Mouse (Mus musculus): ENCODE results near the gene Arhgap23. TPM values are rescaled to one million over a fixed set of nuclear protein-coding genes. Genes with fewer than 3 reads are reported as not detected.

Arhgap23 gene
- polyA plus RNA-seq, 1 experiment from 2014 or later = 8.4 TPM

DNA sequence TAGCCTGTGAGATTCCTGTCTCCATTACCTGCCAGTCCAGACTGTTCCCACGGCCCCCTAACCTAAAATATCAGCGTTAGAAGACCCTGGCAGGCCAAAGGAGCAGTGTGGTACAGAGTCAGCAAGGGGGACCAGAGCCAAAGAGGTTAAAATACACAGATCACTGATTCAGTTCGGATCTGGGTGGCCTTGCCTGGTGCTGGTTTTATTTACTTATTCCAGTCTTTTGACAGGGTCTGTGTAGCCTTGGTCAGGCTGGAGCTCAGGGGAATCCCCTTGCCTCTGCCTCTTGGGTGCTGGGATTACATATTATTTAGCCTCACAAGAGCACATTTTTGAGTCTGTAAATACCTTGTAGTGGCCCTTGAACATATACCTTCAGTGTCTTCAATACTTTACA is 9.5 kb downstream of the Arhgap23 start:
- Histone ChIP-seq H3K9me3 (no peaks in the 10 kb centered on the region), H3K4me2 (no peak overlapping the region), H3K36me3 (no peaks in the 10 kb centered on the region), H3K27me3 (no peaks in the 10 kb centered on the region), H3K4me1 (peaks cover 43% of the 10 kb centered on the region), H3K4me3 (no peak overlapping the region), H3K27ac (no peak overlapping the region), H3K9ac (no peak overlapping the region)
- WGBS = 67% methylated on average over 3 of the region's 3 CpGs
- ATAC-seq (ENCODE audit: insufficient number of reproducible peaks, low FRiP score, low TSS enrichment, low read depth) = no peak

DNA sequence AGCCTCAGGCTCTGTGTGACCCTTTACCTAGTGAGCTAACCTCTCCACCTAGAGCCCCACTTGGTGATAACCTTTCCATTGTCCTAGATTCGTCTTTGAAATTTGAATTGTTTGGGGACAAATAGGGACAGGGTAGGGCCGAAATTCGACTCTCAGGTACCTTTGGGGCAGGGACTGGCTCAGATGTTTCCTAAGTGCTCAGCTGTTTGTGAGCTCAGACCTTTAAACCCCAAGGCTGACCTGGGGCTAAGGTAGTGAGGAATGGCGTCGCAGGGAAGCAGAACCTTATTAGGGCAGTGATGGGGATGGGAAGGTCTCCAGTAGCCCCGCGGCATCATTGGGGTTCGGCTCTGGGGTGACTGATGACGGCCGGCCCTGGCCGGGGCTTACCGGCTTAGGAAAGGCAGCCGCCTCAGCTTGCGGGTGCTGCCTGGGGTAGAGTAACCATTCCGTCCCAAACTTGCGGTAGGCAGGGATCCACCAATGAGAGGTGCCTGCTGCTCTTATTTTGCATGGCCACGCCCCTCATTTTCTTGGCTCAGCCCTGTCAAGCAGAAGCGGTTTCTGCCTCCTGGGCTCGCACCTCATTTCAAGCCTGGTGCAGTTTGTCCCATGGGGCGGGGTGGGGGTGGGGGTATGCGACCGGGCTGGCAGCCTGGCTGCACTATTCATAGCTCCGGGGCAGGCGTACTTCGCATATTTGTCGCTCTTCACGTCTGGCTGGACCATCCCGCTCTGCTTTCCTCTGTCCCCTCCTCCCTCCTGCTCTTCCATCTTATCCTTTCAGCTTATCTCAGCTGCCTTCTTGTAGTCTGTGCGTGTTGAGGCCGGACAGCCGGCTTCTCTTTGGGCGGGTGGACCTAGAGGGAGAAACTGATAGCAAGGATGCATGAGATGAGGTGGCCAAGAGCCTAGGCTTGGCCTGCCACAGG is 12.7 kb downstream of the Arhgap23 start:
- peak overlapping the region; percentile 74 for H3K4me2 ChIP-seq
- peak overlapping the region; percentile 33 for H3K4me3 ChIP-seq
- peaks cover 41% of the 10 kb centered on the region for H3K4me1 ChIP-seq
- peak overlapping the region; percentile 54 for H3K27ac ChIP-seq
- H3K9ac ChIP-seq = 0 out of 2 replicates have a peak overlapping the region, but pooled peaks have one; percentile 31
- WGBS = 1% methylated on average over 32 of the region's 32 CpGs
- ATAC-seq (ENCODE audit: insufficient number of reproducible peaks, low FRiP score, low TSS enrichment, low read depth) = peak; percentile 77
- no peaks in the 10 kb centered on the region for H3K27me3 ChIP-seq
- no peaks in the 10 kb centered on the region for H3K9me3 ChIP-seq
- no peaks in the 10 kb centered on the region for H3K36me3 ChIP-seq

DNA sequence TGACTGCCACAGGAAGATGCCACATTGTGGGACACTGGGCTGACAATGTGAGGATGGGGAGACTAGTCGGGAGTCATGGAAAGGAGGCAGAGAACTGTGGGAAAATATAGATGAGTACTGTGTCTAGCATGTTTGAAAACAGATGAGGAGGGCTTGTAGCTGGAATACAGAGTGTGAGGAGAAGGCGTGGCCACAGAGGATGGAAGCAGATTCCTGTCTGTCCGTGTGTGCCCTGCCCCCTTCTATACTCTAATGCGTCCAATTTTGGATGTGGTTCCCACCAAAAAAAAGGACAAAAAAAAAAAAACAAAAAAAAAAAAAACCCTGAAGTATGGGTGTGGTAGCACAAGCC is 13.4 kb downstream of the Arhgap23 start:
- H3K36me3 ChIP-seq = no peaks in the 10 kb centered on the region
- peaks cover 39% of the 10 kb centered on the region for H3K4me1 ChIP-seq
- H3K9me3 ChIP-seq = no peaks in the 10 kb centered on the region
- H3K4me2 ChIP-seq = peak overlapping the region; percentile 74
- H3K9ac ChIP-seq = no peak overlapping the region
- 33% methylated on average over 4 of the region's 4 CpGs for WGBS
- H3K4me3 ChIP-seq = peak overlapping the region; percentile 33
- no peaks in the 10 kb centered on the region for H3K27me3 ChIP-seq
- ATAC-seq (ENCODE audit: insufficient number of reproducible peaks, low FRiP score, low TSS enrichment, low read depth) = no peak
- peak overlapping the region; percentile 23; the same call in 1 of the 2 replicates for H3K27ac ChIP-seq

DNA sequence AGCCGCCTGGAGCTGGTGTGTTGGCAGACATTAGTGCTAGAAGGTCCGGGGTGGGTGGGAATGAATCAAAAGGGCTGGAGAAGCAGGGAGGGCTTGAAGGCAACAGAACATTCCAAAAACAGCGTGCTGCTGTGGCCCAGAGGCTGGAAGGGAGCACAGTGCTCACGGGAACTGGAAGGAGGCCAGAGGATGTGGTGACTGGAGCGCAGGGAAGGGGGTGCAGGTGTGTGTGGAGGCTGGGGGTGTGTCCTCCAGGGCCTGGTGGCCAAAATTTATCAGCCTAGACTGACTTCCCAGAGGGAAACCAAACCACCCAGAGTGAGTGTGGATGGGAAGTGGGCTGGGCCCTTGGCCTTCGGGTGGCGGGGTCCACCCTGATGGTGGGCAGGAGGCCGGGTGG is 14.3 kb downstream of the Arhgap23 start:
- H3K9me3 ChIP-seq = no peaks in the 10 kb centered on the region
- peaks cover 34% of the 10 kb centered on the region for H3K4me1 ChIP-seq
- H3K27ac ChIP-seq = peak overlapping the region; percentile 22; the same call in 1 of the 2 replicates
- no peaks in the 10 kb centered on the region for H3K27me3 ChIP-seq
- H3K4me2 ChIP-seq = no peak overlapping the region
- H3K4me3 ChIP-seq = no peak overlapping the region
- WGBS = 47% methylated on average over 8 of the region's 8 CpGs
- no peak for ATAC-seq (ENCODE audit: insufficient number of reproducible peaks, low FRiP score, low TSS enrichment, low read depth)
- no peak overlapping the region for H3K9ac ChIP-seq
- H3K36me3 ChIP-seq = no peaks in the 10 kb centered on the region

DNA sequence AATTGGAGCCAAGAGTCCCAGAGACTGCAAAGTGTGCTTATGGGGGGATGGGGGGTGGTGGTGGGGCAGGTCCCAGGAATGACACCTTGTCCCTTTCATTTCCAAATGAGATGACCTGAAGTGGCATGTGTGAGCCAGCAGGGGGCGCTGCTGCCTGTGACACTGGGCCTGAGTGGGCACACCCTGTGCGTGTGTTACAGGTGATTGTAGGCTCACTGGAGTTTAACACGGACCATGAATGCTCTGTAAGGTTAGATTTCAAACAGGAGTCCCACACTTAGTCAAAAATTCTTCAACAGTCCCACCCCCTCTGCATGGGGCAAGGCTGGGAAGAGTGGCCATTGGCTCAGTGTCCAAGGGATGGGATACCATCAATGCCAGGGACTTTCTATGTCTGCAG is 16.7 kb downstream of the Arhgap23 start:
- ATAC-seq (ENCODE audit: insufficient number of reproducible peaks, low FRiP score, low TSS enrichment, low read depth) = no peak
- no peak overlapping the region for H3K4me2 ChIP-seq
- no peak overlapping the region for H3K4me3 ChIP-seq
- WGBS = 7% methylated on average over 3 of the region's 3 CpGs
- no peak overlapping the region for H3K9ac ChIP-seq
- no peaks in the 10 kb centered on the region for H3K9me3 ChIP-seq
- H3K36me3 ChIP-seq = no peaks in the 10 kb centered on the region
- H3K4me1 ChIP-seq = peaks cover 54% of the 10 kb centered on the region
- no peak overlapping the region for H3K27ac ChIP-seq
- no peaks in the 10 kb centered on the region for H3K27me3 ChIP-seq

DNA sequence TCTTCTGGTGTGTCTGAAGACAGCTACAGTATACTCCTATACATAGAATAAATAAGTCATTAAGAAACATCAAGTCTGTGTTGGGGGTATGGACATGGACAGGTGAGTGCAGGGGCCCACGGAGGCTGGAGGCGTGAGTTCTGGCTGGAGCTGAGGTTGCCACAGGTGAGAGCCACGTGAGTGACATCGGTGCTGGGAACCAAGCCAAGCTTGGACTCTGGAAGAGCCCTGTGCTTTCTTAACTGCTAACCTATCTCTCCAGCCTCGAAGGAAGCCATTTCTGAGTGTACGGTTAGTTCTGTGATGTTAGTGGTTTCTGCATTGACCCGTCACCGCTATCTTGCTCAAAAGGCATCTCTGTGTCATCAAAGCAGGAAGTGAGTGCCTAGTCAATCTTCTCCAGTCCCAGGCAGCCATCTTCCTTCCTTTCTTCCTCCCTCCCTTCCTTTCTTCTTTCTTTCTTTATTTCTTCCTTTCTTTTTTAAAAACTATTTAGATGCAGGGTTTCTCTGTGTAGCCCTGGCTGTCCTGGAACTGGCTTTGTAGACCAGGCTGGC is 17.7 kb downstream of the Arhgap23 start:
- Histone ChIP-seq H3K9ac (no peak overlapping the region), H3K36me3 (no peaks in the 10 kb centered on the region), H3K4me1 (peaks cover 55% of the 10 kb centered on the region), H3K4me2 (no peak overlapping the region), H3K27me3 (no peaks in the 10 kb centered on the region), H3K4me3 (no peak overlapping the region), H3K9me3 (no peaks in the 10 kb centered on the region), H3K27ac (no peak overlapping the region)
- WGBS = 76% methylated on average over 8 of the region's 8 CpGs
- ATAC-seq (ENCODE audit: insufficient number of reproducible peaks, low FRiP score, low TSS enrichment, low read depth) = no peak

DNA sequence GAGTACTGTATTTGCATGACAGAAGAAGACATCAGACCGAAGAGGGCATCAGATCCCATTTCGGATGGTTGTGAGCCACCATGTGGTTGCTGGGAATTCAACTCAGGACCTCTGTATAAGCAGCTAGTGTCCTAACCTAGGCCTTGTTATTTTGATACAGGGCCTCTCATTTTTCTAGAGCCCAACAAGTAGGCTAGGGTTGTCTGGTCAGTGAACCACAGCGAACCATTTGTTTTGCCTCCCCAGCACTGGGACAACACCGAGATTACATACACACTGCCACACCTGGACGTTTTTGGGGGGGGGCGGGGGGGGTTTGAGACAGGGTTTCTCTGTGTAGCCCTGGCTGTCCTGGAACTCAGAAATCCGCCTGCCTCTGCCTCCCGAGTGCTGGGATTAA is 18.8 kb downstream of the Arhgap23 start:
- Histone ChIP-seq H3K4me2 (no peak overlapping the region), H3K27me3 (no peaks in the 10 kb centered on the region), H3K4me1 (peaks cover 57% of the 10 kb centered on the region), H3K4me3 (no peak overlapping the region), H3K27ac (no peak overlapping the region), H3K9me3 (no peaks in the 10 kb centered on the region), H3K9ac (no peak overlapping the region), H3K36me3 (no peaks in the 10 kb centered on the region)
- no peak for ATAC-seq (ENCODE audit: insufficient number of reproducible peaks, low FRiP score, low TSS enrichment, low read depth)
- 83% methylated on average over 8 of the region's 8 CpGs for WGBS

DNA sequence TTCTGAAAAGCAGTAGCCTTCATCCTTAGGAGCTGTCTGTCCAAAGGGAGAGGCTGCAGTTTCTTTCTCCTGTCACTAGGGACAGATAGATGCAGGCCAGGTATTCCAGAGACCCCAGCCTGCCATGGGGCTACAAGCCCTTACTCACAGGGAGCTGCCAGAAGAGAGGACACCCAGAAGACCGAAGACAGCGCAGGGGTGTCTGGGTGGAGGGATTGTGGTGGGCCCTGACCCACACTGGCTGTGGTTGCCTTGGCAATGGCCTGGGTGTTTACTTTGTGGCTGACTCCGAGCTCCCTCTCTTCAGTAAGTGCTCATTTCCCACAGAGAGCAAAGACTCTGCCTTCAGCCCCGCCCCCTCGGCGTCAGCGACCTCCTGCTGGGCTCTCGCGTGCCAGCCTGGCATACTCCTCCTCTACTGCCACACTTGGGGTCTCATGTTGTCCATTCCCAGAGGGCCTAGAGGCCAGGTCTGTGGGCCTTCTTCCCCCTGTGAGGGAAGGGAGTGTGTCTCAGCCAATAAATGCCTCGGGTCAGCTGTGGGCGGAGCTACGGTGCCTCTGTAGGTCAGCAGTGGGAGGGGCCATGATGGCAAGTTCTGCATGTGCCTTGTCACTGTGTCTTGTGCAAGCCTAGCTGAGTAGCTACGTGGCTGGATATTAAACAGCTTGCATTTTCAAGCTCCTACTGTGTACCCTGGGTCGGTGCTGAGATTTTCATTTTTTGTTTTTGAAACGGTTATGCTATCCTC is 19.5 kb downstream of the Arhgap23 start:
- Histone ChIP-seq H3K4me1 (peaks cover 57% of the 10 kb centered on the region), H3K4me2 (peak overlapping the region; percentile 41), H3K27me3 (no peaks in the 10 kb centered on the region), H3K9me3 (no peaks in the 10 kb centered on the region), H3K36me3 (no peaks in the 10 kb centered on the region), H3K4me3 (peak overlapping the region; percentile 27), H3K27ac (peak overlapping the region; percentile 86), H3K9ac (no peak overlapping the region)
- 8% methylated on average over 15 of the region's 15 CpGs for WGBS
- ATAC-seq (ENCODE audit: insufficient number of reproducible peaks, low FRiP score, low TSS enrichment, low read depth) = peak; percentile 49

DNA sequence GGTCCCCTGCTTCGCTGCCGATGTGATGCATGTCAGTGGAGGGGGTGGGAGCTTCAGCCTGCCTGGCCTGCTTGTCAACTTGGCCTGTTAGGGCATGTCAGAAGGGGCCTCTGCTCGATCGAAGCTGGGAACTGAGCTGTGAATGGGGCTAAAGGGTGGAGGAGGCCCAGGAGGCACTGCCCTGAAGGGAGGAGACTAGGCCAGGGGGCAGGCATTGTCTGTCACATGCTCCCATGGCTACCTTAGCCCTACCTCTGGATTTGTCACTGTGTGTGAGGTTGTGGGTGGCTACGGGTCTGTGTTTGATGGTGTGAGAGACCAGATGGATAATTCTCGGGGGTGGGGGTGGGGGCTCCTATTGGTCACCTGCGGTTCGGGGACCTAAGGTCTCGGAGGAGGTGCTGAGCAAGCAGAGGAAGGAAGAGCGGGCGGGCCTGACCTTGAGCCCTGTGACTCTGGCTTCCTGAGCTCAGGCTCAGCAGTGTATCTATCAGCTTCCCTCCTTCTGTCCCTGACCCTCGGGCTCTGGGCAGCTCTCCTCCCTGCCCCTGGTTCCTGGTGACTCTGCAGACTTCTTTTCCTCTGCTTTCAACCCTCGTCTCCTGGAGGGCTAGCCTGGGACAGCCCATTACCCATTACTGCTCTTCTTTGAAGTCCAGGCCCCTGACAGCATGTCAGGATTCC is 20.6 kb downstream of the Arhgap23 start:
- peak overlapping the region; percentile 86 for H3K27ac ChIP-seq
- no peaks in the 10 kb centered on the region for H3K36me3 ChIP-seq
- H3K9ac ChIP-seq = no peak overlapping the region
- H3K27me3 ChIP-seq = no peaks in the 10 kb centered on the region
- H3K9me3 ChIP-seq = no peaks in the 10 kb centered on the region
- ATAC-seq (ENCODE audit: insufficient number of reproducible peaks, low FRiP score, low TSS enrichment, low read depth) = 0 out of 2 replicates have a peak, but pooled peaks have one; percentile 4
- H3K4me3 ChIP-seq = no peak overlapping the region
- WGBS = 46% methylated on average over 13 of the region's 13 CpGs
- 0 out of 2 replicates have a peak overlapping the region, but pooled peaks have one; percentile 17 for H3K4me2 ChIP-seq
- peaks cover 67% of the 10 kb centered on the region for H3K4me1 ChIP-seq

DNA sequence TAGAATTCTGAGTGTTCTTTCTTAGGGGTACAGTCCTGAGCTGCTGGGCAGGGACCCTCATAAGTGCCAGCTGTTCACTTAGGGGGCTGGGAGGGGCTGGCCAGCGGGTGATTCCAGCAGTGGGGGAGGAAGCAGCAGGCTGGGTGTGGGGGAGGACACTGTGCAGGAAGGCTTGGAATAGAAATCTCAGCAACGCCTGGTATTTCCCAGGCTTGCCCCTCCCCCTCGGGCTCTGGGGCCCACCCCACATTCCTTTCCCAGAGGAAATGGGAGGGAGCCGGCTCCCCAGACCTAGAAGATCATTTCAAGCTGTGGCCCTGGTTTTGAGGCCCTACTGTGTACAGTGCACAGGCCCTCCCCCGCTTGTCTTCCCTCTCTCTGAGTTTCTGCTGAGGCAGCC is 22.4 kb downstream of the Arhgap23 start:
- H3K4me1 ChIP-seq = peaks cover 77% of the 10 kb centered on the region
- peak overlapping the region; percentile 84 for H3K27ac ChIP-seq
- peak overlapping the region; percentile 22; the same call in 1 of the 2 replicates for H3K4me2 ChIP-seq
- H3K9me3 ChIP-seq = no peaks in the 10 kb centered on the region
- H3K36me3 ChIP-seq = no peaks in the 10 kb centered on the region
- no peak overlapping the region for H3K9ac ChIP-seq
- peak; percentile 40; the same call in 1 of the 2 replicates for ATAC-seq (ENCODE audit: insufficient number of reproducible peaks, low FRiP score, low TSS enrichment, low read depth)
- WGBS = 8% methylated on average over 5 of the region's 5 CpGs
- no peak overlapping the region for H3K4me3 ChIP-seq
- no peaks in the 10 kb centered on the region for H3K27me3 ChIP-seq

DNA sequence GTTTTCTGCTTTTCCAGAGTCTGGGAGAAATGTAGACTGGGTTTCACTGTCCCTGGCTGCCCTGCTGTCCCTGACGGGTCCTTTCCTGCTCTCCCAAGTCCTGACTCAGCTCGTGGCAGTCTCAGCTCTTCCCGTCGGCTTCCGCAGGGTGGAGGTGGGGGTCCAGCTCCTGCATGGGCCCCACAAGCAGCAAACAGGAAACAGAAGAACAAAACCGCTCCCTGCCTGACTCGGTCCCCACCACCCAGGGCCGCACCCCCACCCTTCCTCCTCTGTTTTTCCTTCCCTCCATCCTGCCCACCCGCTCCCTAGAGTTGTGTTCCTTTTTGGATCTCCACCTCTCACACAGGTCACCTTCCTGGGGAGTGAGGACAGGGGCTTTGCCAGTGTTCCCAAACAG is 23.5 kb downstream of the Arhgap23 start:
- no peak for ATAC-seq (ENCODE audit: insufficient number of reproducible peaks, low FRiP score, low TSS enrichment, low read depth)
- H3K4me3 ChIP-seq = no peak overlapping the region
- H3K4me1 ChIP-seq = peaks cover 81% of the 10 kb centered on the region
- H3K27ac ChIP-seq = peak overlapping the region; percentile 84
- H3K4me2 ChIP-seq = no peak overlapping the region
- no peak overlapping the region for H3K9ac ChIP-seq
- peaks cover 6% of the 10 kb centered on the region; the same call in 1 of the 2 replicates for H3K36me3 ChIP-seq
- no peaks in the 10 kb centered on the region for H3K9me3 ChIP-seq
- 46% methylated on average over 9 of the region's 9 CpGs for WGBS
- H3K27me3 ChIP-seq = no peaks in the 10 kb centered on the region

Measured in limb, embryonic 15.5 days (tissue).